Mouse (Mus musculus) liver, adult (tissue): ENCODE data around the gene Veph1.

Experiments used
- GATA4 ChIP-seq: IDR thresholded peaks from 2 replicates; pipeline ENCODE4 v1.6.1; 2014; ENCODE audit warnings: mild to moderate bottlenecking, low read length; ENCODE audit not compliant: insufficient replicate concordance

Veph1 gene

DNA sequence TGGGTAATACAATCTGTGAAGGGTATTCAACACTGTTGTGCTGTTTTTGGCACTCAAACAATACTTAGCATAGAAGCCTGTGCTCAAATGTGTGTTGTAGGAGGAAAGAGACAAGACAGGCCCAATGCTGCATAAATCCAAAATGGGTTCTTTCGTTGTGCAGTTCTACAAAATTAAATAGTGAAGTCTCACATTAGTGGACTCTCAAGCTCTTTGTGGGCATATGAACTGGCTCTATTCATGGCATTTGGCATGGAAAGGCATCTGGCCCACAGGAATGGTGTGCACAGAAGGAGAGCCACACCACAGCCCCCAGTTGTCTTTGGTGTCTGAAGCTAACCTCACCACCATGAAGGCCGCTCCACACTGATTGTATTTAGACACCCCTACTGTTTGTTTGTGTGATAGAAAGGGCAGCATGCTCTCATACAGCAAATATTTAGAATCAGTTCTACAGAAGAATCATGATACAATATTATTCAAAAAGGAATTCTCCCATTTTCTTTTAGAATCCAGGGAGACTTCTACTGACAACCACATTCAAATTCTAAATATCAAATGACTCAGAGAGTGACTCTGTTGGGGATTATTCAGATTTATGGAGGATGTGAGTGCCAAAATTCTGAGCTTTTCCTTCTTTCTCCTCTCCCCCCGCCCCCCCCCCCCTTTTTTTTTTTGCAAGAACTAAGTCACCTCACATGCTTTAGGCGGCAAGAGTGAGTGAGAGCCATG, 215.8 kb downstream of the Veph1 start:
- TF ChIP-seq GATA4 = no peak

DNA sequence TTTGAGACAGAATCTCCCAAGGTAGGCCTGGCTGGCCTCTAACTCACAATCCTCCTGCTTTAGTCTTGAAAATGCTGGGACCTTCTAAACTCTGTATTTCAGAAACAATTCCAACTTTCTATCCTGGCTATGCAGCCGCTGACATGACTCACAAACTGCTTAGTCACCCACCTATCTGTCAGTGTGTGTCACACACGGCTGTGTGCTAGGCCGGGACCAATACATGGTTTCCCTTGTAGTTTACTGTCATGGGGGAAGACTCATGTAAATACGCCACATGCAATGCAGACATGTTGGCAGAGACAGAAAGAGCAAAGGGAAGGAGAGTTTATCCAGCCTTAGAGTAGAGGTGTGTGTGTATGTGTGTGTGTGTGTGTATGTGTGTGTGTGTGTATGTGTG, 216.8 kb downstream of the Veph1 start:
- no peak for TF ChIP-seq GATA4

DNA sequence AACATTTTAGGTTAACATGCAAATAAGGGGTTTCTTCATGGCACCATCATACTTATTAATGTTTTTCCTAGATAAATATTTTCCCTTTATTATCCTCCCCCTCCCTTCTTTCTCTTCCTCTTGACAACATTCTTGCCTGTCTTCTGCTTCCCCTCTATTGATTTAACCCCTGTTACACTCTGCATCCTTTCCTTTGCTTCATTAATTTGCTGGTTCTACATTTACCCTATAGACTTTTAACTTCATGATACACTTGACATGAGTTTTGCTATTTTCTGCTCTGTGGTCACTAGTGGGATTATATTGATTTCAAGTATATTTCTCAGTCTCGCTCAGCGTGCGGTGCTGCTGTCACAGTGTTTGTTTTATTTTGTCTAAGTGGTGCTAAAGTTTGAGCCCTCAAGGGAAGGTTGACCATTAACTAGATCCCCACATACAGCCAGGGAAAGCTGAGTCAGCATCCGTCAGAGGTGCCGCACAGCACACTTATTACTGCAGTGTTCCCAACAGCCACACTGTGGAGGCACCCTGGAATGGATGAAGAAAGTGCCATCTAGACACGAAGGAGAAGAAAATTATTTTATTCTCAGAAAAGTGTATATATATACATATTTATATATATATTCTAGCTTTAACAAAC, 217.6 kb downstream of the Veph1 start:
- TF ChIP-seq GATA4 = no peak

DNA sequence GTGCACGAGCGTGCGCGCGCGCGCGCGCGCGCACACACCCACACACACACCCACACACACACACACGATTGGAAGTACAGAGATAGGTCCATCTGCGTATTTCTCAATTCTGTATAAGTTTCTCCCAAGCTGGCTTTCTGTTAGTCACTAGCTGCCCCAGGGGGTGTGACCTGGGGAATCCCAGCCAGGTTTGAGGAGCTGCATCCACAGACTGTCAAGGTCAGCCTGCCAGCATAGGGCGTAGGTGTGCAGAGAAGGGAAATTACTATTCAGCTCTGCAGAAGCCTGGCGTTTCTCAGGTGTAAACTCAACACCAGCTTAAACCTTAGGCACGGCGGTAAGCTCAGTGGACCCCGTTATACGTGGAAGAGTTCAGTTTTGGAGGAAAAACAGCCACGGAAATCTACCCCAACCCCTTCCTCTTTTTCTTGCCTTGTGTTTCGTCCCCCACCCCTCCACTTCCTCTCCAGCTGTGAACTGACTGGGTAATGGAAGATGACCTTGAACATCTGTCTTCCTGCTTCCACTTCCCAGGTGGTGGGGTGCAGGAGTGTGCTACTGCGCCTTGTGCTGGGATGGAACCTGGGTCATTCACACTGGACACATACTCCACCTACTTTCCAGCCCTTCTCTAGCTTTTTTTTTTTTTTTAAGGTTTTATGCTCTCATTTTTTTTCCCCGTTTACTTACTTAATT, 218.5 kb downstream of the Veph1 start:
- no peak for TF ChIP-seq GATA4

DNA sequence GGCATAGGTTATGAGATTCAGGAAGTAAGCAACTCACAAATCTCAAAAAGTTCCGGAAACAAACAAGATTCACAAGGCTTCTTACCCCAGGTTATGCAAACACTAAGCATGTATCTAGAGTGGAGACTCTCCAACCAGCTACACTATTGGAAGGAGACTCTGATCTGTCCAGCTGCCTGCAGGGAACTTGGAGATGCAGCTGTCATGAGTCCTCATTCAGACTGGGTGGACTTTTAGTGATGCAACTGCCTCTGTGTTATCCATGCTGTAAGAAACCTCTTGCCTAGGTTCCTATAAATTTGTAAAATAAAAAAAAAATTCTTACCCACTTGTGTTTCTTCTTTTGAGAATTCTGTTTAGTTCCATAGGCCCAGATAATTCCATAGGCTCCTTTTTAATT, 226.4 kb downstream of the Veph1 start:
- TF ChIP-seq GATA4 = no peak

DNA sequence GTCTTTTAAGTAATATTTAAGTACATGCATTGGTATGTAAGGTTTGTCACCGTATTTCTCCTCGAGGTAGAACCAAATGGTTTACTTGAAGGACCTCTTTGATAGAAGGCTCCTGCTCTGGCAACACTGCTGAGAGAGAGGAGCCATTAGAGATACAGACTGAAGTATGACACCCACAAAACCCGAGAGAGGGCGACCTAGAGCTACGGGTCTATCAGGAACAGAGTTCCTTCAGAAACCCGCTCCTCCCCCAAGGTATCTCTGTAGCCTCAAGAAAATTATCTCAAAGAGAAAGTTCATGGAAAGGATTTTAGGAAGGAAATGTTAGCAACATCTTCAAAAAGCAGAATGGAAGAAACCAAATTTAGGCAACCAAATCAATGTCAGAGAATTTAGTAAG, 232.8 kb downstream of the Veph1 start:
- no peak for TF ChIP-seq GATA4

DNA sequence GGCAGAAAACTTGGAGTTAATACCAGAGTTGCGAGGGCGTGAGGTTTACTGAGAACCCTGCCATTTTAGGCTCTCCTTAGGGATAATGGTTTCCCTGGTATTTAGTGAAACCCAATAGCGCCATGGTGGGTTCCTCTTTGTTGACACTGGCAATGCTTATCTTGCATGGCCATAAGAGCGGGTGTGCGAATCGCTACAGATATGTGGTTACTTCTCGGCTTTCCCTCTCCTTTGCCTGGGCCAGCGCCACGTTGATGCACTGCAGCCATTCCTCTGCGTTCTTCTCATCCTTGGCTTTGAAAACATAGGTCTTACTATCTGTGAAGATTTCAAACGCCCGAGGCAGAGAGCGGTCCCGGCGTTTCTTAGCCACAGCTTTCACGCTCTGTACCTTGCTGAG, 239.7 kb downstream of the Veph1 start:
- TF ChIP-seq GATA4 = no peak

DNA sequence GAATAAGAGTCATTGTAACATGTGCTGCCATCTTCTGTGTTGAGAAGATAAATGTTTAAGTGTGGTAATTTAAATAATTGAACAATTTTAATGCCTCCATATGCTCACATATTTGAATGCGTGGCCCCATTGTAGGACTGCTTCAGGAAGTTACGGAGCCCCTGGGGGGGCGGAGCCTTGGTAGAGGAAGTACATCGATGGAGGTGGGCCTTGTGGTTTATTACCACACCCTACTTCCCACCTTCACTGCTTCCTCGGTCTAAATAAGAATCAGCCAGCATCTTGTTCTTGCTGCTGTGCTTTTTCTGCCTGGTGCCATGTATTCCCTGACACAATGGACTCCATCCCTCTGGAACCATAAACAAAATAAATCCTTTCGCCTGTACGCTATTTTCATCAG, 241.0 kb downstream of the Veph1 start:
- TF ChIP-seq GATA4 = no peak

DNA sequence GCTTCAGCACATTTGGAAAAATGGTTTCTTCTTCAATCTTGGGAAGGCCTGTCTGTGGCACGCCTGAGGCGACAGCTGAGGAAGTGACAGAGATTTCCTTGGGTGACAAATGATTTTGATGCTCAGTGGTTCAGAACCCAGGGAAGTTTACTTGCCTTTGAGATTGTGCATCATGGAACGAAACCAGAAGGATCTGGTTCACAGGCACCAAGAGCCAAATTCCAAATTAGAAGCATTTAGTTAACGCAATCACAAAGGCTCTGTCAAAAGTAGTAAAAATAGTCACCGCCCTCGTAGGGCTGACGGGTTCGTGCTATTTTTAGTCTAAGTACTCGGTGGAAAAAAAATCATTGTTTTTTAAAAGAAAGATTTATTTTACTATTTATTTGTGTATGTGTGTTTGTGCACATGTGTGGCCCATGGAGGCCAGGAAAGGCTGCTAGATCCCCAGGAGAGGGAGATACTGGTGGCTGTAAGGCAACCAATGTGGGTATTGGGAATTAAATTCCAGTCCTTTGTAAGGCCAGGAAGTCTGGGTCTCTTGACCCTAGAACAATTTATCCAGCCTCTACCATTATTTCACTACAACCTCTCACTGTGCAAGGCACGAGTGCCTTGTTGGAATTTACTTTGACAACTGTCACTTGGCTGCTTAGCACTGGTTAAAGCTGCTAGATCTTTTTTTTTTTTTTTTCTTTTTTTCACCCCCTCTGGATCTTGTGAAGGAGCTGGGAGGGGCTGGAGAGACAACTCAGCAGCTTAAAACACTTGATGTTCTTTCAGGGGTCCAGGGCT, 246.3 kb downstream of the Veph1 start:
- no peak for TF ChIP-seq GATA4

DNA sequence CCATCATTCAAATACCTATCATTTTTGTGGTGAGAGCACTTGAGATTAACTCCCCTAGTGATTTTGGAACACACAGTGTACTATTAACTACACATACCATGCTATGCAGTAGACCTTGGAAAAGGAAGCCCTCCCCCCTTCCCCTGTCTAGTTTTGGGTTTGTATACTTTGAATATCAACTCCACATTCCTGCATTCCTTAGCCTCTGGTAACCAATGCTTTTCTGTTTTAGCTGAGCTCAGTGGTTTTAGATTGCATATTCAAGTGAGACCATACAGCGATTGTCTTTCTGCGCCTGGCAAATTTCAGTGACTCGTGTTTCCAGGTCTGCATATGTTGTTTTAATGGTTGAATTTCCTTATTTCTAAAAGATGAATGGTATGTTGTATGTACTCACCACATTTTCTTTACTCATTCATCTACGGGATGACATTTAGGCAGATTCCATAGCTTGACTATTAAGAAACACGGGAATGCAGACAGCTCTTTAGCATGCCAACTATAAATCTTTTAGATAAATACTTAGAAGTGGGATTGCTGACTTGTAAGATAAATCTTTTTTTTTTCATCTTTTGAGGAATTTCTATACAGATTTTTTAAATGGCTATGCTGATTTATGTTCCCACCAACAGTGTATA, 255.7 kb downstream of the Veph1 start:
- no peak for TF ChIP-seq GATA4

DNA sequence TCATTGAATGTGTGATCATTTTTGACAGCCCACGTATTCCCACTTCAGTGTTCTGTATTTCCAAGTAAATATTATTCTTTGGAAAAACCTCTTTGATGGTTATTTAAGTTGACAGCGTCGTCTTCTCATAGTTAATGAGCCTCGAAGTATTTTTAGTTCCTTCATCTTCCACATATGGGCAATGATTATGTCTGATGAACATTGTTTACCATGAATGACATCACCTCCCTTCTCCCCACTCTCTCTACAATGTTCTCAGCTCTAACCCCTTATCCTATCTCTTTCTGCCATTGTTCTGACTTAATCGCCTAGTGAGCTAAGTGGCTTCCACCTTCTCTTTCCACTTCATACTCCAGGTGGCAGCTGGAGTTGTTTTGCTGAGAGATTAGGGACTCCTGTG, 261.4 kb downstream of the Veph1 start:
- TF ChIP-seq GATA4 = no peak

DNA sequence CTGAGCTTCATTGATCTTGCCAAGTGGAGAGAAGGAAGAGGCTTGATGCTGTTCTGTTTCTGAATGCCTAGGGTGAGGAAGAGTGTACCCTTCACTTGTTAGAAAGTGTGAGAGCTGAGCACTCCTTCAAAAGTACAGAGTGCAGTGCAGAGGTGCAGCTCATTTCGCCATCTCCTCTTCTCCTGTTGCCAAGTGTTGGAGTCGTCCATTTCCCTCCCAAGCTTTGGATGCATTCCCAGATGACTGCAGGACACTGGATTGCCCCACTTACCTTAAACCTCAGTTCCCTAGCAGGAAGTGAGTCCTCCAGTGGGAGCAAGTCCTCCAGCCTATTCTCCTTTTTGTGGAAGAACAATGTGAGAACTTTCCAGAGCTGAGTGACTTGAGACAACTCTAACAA, 263.3 kb downstream of the Veph1 start:
- TF ChIP-seq GATA4 = no peak

DNA sequence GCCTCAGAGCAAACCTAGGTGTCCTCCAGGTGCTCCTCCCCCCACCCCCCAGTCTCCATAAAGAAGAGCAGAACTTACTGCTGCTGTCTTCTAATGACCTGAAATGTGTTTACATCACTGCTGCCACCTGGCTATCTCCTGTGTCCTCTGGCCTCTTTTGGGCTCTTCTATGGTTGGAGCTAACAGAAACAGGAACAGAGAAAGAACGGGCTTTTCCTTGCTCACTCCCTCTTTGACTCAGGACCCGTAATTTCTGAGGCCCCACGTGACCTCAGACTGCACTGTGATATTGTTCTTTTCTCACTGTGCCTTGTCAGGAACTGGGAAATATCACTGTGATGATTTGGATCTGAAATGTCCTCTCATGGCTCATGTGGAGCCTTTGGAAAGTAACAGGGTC, 271.2 kb downstream of the Veph1 start:
- TF ChIP-seq GATA4 = no peak

DNA sequence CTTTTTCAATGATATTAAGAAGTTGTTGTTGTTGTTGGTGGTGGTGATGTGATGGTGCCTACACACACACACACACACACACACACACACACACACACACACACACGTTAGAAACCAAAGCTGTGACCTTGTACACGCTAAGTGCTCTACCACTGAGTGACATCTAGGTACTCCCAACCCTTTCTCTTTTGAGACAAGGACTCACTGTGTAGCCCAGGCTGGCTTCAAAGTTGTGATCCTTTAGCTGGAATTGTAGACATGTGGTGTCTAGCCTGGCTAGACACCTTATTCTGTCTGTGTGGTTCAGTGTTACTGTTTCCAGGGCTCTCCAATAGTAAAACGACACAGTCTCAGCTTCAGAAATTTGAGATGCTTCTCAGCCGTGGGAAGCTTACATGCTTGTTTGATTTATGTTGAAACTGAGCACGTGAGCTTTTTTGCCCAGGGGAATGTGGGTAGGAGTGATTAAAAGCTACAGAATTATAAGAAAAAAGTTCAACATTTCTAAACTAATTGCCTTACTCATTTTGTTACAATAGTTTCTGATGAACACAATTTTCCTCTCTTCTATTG, 272.3 kb downstream of the Veph1 start:
- TF ChIP-seq GATA4 = no peak

DNA sequence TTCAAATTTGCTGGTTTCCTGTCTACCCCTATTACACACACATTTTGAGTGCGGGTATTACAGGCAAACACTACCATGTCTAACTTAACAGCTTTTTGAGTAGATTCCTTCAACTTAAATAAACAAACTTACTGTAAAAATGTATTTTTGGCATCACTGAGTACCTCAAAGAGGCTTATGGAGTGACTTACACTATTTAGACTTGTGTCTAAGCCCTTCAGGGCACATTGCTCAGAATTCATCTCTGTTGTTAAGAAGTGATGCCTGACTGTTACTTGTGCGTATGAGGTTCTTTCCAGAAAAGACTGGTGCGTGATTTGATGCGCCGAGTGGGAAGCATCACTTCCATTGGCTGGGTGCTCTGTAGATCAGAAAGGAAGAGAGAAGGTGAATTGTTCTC, 277.5 kb downstream of the Veph1 start:
- no peak for TF ChIP-seq GATA4
